Mouse (Mus musculus) MEL (cell line): Measurements from ENCODE around the gene Nosip.

Experiments
- CHD1 ChIP-seq: IDR thresholded peaks from 2 replicates; pipeline ENCODE4 v1.6.1; 2012; ENCODE audit warnings: low read depth, mild to moderate bottlenecking, inconsistent platforms, low read length, improper control_type of control experiment
- CTCF ChIP-seq, 3 experiments: IDR thresholded peaks in 2 of 3; conservative IDR thresholded peaks in 1 of 3; 2 replicates each; pipeline ENCODE4 v1.5.1; 2011 to 2012; ENCODE audit warnings: low read length in 3 of 3, low read depth in 2 of 3, mild to moderate bottlenecking in 2 of 3, improper control_type of control experiment in 1 of 3, inconsistent platforms in 1 of 3, mixed read lengths in 1 of 3, moderate library complexity in 1 of 3; ENCODE audit not compliant: control insufficient read depth in 1 of 3, insufficient read depth in 1 of 3, poor library complexity in 1 of 3, severe bottlenecking in 1 of 3
- EP300 ChIP-seq, 2 experiments: IDR thresholded peaks; 2 replicates each; pipeline ENCODE4 v1.6.1; 2011; ENCODE audit warnings: improper control_type of control experiment in 2 of 2, low read length in 2 of 2, low read depth in 1 of 2, mild to moderate bottlenecking in 1 of 2
- MAX ChIP-seq: IDR thresholded peaks from 2 replicates; pipeline ENCODE4 v1.6.1; 2011; ENCODE audit warnings: low read length, improper control_type of control experiment
- NRF1 ChIP-seq: IDR thresholded peaks from 2 replicates; pipeline ENCODE4 v1.6.1; 2014; ENCODE audit warnings: low read depth, mild to moderate bottlenecking, inconsistent platforms, low read length, improper control_type of control experiment, moderate library complexity; ENCODE audit not compliant: poor library complexity, insufficient read depth, severe bottlenecking
- POLR2A ChIP-seq, 2 experiments: IDR thresholded peaks; 2 replicates each; pipeline ENCODE4 v1.6.1; 2011 to 2012; ENCODE audit warnings: low read length in 2 of 2, mild to moderate bottlenecking in 2 of 2, control low read depth in 1 of 2, improper control_type of control experiment in 1 of 2, low read depth in 1 of 2, moderate library complexity in 1 of 2; ENCODE audit not compliant: control insufficient read depth in 1 of 2, insufficient read depth in 1 of 2, poor library complexity in 1 of 2
- POLR2AphosphoS2 ChIP-seq: IDR thresholded peaks from 2 replicates; pipeline ENCODE4 v1.6.1; 2011; ENCODE audit warnings: low read length, improper control_type of control experiment
- ZC3H11A ChIP-seq: IDR thresholded peaks from 2 replicates; pipeline ENCODE4 v1.6.1; 2012; ENCODE audit warnings: low read depth, mild to moderate bottlenecking, inconsistent platforms, low read length, improper control_type of control experiment

GRCm38 (mm10) chr7:45122561-45123185 is 60.4 kb downstream of the Nosip start:
- TF ChIP-seq CTCF (IDR thresholded peaks at IDR 0.05 in 2 of 3, conservative IDR thresholded peaks at IDR 0.05 in 1 of 3; ENCODE audit: control insufficient read depth in 1 of 3, insufficient read depth in 1 of 3, low read depth in 2 of 3, low read length in 3 of 3, poor library complexity in 1 of 3, severe bottlenecking in 1 of 3) (no peak), MAX (no peak), POLR2A (IDR thresholded peaks at IDR 0.05; ENCODE audit: control insufficient read depth in 1 of 2, insufficient read depth in 1 of 2, low read depth in 1 of 2, low read length in 2 of 2, poor library complexity in 1 of 2) (no peak; a peak in 1 of 4 replicates), ZC3H11A (no peak), POLR2AphosphoS2 (no peak), EP300 (IDR thresholded peaks at IDR 0.05; ENCODE audit: low read depth in 1 of 2, low read length in 2 of 2) (no peak), NRF1 (no peak), CHD1 (no peak)
